Mouse (Mus musculus): ENCODE data around the gene Krtap9-3.

Krtap9-3 gene

DNA sequence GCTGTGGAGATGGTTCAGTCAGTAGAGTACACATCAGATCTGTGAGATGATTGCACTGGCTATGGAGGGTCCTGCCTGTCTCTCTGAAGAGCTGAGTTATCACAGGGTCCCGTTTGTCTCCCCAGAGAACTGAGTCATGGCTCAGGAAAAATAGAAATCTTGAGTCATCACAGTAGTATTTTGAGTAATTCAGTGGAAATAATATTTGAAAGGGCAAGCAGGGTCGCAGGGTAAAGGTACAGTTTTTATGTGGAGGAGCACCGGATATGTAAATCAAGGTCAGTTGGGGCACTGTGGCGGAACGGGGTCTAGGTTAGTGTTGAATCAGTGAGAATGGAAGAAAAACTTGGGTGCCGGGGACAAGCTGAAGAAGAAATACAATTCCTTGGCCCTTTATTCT, 35.3 kb downstream of the Krtap9-3 start:
- DNase-seq = no peak

DNA sequence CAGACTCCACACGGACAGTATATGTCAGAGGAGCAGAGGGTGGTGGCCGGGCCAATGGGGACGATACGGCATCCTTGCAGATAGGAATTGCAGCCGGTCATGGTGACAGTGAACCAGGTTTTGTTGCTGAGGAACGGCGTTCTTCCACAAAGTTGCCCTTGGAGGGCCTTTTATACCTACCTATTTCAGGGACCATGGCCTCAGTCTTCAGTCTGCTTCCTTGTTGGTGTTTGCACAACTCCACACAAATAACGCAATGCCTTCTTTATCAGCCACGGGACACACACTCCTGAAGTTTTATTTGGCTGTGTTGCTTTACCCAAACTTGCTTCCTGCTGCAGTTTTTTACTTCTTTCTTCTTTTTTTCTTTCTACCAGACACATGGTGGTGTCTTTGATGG, 38.5 kb downstream of the Krtap9-3 start, which contains the start of gene Gm11939:
Gene Gm11939 (minus strand): TSS at position 101 of the 400 bp plus-strand sequence.
- DNase-seq = no peak

DNA sequence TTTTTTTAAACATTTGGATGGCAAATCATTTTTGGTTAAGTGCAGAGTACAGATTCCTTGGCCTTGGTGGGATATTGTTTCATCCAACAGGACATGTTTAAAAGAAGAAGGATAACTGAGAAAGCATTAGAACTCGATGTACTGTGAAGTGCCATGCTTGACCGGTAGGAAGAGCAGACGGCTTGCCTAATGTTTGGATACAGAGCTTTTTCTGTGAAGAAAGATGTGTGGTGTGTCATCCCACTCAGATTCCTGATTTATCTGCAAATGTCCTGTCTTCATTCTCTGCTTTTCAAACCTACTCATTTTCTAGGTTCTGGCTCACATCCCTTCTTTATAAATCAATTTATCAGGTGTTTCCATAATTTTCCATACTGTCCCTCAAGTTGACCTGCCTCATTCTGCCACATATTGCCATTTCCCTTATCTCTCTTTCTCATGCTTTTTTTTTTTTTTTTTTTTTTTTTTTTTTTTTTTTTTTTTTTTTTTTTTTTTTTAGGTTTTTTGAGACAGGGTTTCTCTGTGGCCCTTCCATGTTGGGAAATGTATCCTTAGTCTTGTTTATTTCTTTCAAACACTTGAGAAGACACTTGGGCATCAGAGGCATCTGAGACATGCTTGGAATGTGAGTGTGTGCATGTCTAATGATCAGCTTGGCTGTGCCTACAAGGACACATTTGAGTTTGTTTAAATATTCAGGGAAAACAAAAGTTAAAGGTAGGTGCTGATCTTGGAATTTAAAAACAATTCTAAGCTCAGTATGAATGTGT, 39.7 kb downstream of the Krtap9-3 start:
- DNase-seq = no peak

DNA sequence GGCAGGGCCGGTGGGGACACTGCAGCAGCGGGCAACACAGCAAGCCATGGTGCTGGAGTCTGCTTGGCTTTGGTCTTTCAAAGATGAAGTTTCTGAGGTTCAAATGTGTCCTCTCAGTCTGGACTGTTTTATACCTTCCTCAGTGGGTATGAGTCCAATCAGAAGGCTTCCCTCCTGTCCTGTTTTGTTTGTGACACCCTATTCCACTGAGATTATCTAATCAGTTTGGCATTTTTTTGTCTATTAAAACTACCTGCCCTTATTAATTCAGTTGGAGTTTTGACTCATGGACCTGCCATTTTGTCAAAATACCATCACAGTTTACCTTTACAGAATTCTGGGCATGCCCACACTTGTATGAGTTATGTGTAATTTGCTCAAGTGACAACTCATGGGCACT, 41.2 kb downstream of the Krtap9-3 start, which contains the start of gene Krtap3-2:
Gene Krtap3-2 (minus strand): TSS at position 101 of the 400 bp plus-strand sequence.
- DNase-seq = no peak

DNA sequence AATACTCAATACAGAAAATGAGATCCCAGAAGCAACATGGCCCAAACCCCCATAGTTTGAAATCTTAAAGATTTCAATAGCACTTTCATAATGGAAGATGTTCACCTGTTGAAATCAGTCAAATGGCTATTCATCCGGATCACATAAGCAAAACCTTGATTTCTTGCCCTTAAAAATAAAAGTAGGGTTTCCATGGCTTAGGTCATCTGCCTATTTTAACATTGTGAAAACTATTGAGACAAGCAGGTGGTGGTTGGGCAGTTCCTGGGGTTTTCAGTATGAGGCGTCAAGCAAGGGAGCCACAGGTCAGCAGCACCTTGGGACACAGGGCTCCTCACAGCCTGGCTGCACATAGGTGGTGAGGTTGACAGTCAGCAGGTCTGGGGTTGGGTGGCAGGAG, 41.7 kb downstream of the Krtap9-3 start:
- no peak for DNase-seq

DNA sequence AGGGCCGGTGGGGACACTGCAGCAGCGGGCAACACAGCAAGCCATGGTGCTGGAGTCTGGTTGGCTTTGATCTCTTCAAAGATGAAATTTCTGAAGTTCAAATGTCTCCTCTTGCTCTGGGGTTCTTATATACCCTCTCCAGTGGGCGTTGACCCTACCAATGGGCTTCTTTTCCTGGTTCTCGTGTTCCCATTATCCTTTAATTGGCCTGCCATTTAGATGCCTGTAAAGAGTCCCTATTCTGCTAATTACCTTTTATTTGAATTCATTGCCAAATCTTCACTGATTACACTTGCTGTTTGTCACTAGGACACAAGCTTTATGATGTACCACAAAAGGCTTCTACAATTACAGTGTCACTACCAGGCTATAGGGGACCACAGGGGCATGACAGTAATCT, 47.1 kb downstream of the Krtap9-3 start, which contains the start of gene Krtap3-3:
Gene Krtap3-3 (minus strand): TSS at position 101 of the 400 bp plus-strand sequence.
- no peak for DNase-seq

DNA sequence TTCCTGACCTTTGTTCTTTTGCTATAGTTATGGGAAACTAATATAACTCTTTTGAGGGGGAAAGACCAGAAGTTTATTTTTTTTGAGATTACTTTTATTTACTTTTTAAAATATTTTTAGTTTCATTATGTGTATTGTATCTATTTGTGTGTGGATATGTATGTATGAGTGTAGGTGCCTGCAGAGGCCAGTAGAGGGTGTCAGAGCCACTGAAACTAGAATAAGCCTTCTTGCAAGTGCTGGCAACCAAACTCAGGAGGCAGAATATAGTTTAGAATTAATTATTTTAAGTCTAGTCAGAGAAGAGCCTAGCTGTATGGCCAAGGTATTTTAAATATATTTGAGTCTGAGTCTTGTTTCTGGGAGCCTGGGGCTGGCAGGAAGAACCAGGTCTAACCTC, 50.0 kb downstream of the Krtap9-3 start:
- no peak for DNase-seq
